Mouse (Mus musculus): ENCODE measurements around the gene Ifne. TPM values are rescaled to one million over a fixed set of nuclear protein-coding genes. Genes with fewer than 3 reads are reported as not detected.

Ifne gene
- polyA plus RNA-seq, 1 experiment from 2014 or later: not detected

MicroRNA genes within 50 kb of the gene (microRNA counts, 519-probe panel; counts per million panel counts)
- 2,114 counts per million, percentile 36 among the panel's probes with 10 or more counts for microRNA mmu-miR-31

Small RNAs within 50 kb of the gene (microRNA-seq; reads per million reads assigned to microRNA genes)
- gene Mir31: 48.2 reads per million, percentile 44 among the genes with 10 or more reads in this experiment

Other genes with a start within 250 kb of the Ifne start
- not detected in 2 replicates for gene C87499, start 245.8 kb downstream of the Ifne start, polyA plus RNA-seq (2015; fragmentation: Nextera tagmentation; extraction: Ambion mirVana)
- gene Ifna13, start 235.7 kb downstream of the Ifne start, polyA plus RNA-seq (2015; fragmentation: Nextera tagmentation; extraction: Ambion mirVana): not detected in 2 replicates
- not detected in 2 replicates for gene Ifna16, start 203.3 kb downstream of the Ifne start, polyA plus RNA-seq (2015; fragmentation: Nextera tagmentation; extraction: Ambion mirVana)
- gene Ifna2, start 196.3 kb downstream of the Ifne start, polyA plus RNA-seq (2015; fragmentation: Nextera tagmentation; extraction: Ambion mirVana): not detected in 2 replicates
- gene Ifnab, start 188.8 kb downstream of the Ifne start, polyA plus RNA-seq (2015; fragmentation: Nextera tagmentation; extraction: Ambion mirVana): not detected in 2 replicates
- 1.2 and 1.4 TPM in 2 replicates for gene Gm26566, start 158.4 kb downstream of the Ifne start, polyA plus RNA-seq (2015; fragmentation: Nextera tagmentation; extraction: Ambion mirVana)
- 122 and 135 TPM in 2 replicates for gene Klhl9, start 157.7 kb downstream of the Ifne start, polyA plus RNA-seq (2015; fragmentation: Nextera tagmentation; extraction: Ambion mirVana)
- gene Gm13271, start 125.3 kb downstream of the Ifne start, polyA plus RNA-seq (2015; fragmentation: Nextera tagmentation; extraction: Ambion mirVana): not detected in 2 replicates
- 0.16 TPM in 1 of 2 replicates, not detected in the other for gene Gm13283, start 120.1 kb downstream of the Ifne start, polyA plus RNA-seq (2015; fragmentation: Nextera tagmentation; extraction: Ambion mirVana)
- gene Gm13290, start 106.4 kb downstream of the Ifne start, polyA plus RNA-seq (2015; fragmentation: Nextera tagmentation; extraction: Ambion mirVana): 0.46 TPM in 1 of 2 replicates, not detected in the other
- not detected in 2 replicates for gene Gm13289, start 103.3 kb downstream of the Ifne start, polyA plus RNA-seq (2015; fragmentation: Nextera tagmentation; extraction: Ambion mirVana)
- not detected in 2 replicates for gene Gm13272, start 100.4 kb downstream of the Ifne start, polyA plus RNA-seq (2015; fragmentation: Nextera tagmentation; extraction: Ambion mirVana)
- not detected in 2 replicates for gene Ifnz, start 98.1 kb downstream of the Ifne start, polyA plus RNA-seq (2015; fragmentation: Nextera tagmentation; extraction: Ambion mirVana)
- gene Gm13276, start 94.5 kb downstream of the Ifne start, polyA plus RNA-seq (2015; fragmentation: Nextera tagmentation; extraction: Ambion mirVana): not detected in 2 replicates
- not detected in 2 replicates for gene Gm13277, start 91.6 kb downstream of the Ifne start, polyA plus RNA-seq (2015; fragmentation: Nextera tagmentation; extraction: Ambion mirVana)
- not detected in 2 replicates for gene Gm13278, start 88.7 kb downstream of the Ifne start, polyA plus RNA-seq (2015; fragmentation: Nextera tagmentation; extraction: Ambion mirVana)
- gene Gm13275, start 85.7 kb downstream of the Ifne start, polyA plus RNA-seq (2015; fragmentation: Nextera tagmentation; extraction: Ambion mirVana): not detected in 2 replicates
- gene Gm13279, start 82.8 kb downstream of the Ifne start, polyA plus RNA-seq (2015; fragmentation: Nextera tagmentation; extraction: Ambion mirVana): not detected in 2 replicates
- gene Gm13285, start 80.5 kb downstream of the Ifne start, polyA plus RNA-seq (2015; fragmentation: Nextera tagmentation; extraction: Ambion mirVana): not detected in 2 replicates
- not detected in 2 replicates for gene Gm13287, start 76.9 kb downstream of the Ifne start, polyA plus RNA-seq (2015; fragmentation: Nextera tagmentation; extraction: Ambion mirVana)
- gene Gm13288, start 74.7 kb downstream of the Ifne start, polyA plus RNA-seq (2015; fragmentation: Nextera tagmentation; extraction: Ambion mirVana): not detected in 2 replicates
- gene Ifna7, start 64.0 kb downstream of the Ifne start, polyA plus RNA-seq (2015; fragmentation: Nextera tagmentation; extraction: Ambion mirVana): not detected in 2 replicates
- gene Ifna11, start 60.2 kb downstream of the Ifne start, polyA plus RNA-seq (2015; fragmentation: Nextera tagmentation; extraction: Ambion mirVana): not detected in 2 replicates
- not detected in 2 replicates for gene Ifna6, start 52.8 kb downstream of the Ifne start, polyA plus RNA-seq (2015; fragmentation: Nextera tagmentation; extraction: Ambion mirVana)
- gene Ifna5, start 44.7 kb downstream of the Ifne start, polyA plus RNA-seq (2015; fragmentation: Nextera tagmentation; extraction: Ambion mirVana): not detected in 2 replicates
- not detected in 2 replicates for gene Ifna4, start 38.3 kb downstream of the Ifne start, polyA plus RNA-seq (2015; fragmentation: Nextera tagmentation; extraction: Ambion mirVana)
- gene Ifna1, start 30.1 kb downstream of the Ifne start, polyA plus RNA-seq (2015; fragmentation: Nextera tagmentation; extraction: Ambion mirVana): not detected in 2 replicates

All from forebrain, embryonic 16.5 days (tissue).